Mouse (Mus musculus): ENCODE measurements around the gene Hrk.

DNA sequence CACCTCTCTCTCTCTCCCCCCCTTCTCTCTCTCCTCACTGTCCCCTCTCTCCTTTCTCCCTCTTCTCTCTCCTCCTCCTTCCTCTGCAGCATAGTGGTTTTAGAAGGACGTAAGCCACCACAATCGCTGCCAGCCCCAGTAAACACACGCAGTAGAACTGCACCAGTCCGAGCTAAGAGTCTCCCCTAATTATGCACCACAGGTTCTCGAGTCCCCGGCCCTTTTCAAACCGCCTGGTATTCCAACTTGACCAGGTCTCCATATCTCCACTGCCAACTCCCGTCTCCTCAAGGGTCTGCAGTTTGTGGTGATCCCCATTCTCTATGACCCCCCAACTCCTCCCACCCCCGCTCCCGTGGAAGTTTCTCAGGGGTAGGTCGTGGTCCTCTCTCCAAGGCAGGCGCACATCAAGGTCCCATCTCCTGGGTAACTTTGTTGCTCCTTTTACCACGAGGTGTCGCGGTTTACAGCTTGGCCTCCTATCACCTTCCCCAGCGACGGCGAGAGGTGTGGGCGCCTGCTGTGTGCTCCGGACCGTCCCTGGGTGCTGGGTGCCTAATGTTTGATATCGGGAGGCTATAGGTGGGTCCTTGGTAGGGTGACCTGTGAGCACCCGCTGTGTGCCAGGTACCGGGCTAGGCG lies 6.6 kb downstream of the Hrk start:
- TF ChIP-seq USF1 (IDR thresholded peaks at IDR 0.05; ENCODE audit: low read depth), result no peak
- TF ChIP-seq MYOD1 (IDR thresholded peaks at IDR 0.05; ENCODE audit: control insufficient read depth in 1 of 3, insufficient read length in 2 of 3, low read depth in 2 of 3), result no peak
- TF ChIP-seq POLR2A (IDR thresholded peaks at IDR 0.05; ENCODE audit: insufficient read length, low read depth), result no peak
- no peak for TF ChIP-seq TCF12 (IDR thresholded peaks at IDR 0.05; ENCODE audit: insufficient read depth, poor library complexity, severe bottlenecking)
- no peak for TF ChIP-seq E2F4 (IDR thresholded peaks at IDR 0.05; ENCODE audit: insufficient read depth)
- no peak for TF ChIP-seq REST (IDR thresholded peaks at IDR 0.05; ENCODE audit: insufficient read depth, insufficient read length)
- no peak for TF ChIP-seq TCF3 (IDR thresholded peaks at IDR 0.05; ENCODE audit: insufficient read length, low read depth)
- no peak for TF ChIP-seq MAX (IDR thresholded peaks at IDR 0.05; ENCODE audit: low read depth)
- TF ChIP-seq POLR2AphosphoS2 (IDR thresholded peaks at IDR 0.05; ENCODE audit: insufficient read length, low read depth), result no peak
- TF ChIP-seq MYOG (IDR thresholded peaks at IDR 0.05; ENCODE audit: control insufficient read depth in 1 of 3, insufficient read depth in 1 of 3, insufficient read length in 2 of 3, low read depth in 2 of 3), result no peak
